Mouse (Mus musculus) CH12.LX (cell line): ENCODE measurements around the gene Mtf1. TPM values are rescaled to one million over a fixed set of nuclear protein-coding genes. Genes with fewer than 3 reads are reported as not detected.
A peak's percentile ranks its signal among the peaks of the same experiment; 100 is the strongest.

Experiments used
- DNase-seq: peaks from one replicate; pipeline ENCODE4 v3.0.0-alpha.2; 2013; ENCODE audit errors: extremely low read depth
- H3K27ac ChIP-seq: 2 replicates; pipeline ENCODE4 v1.5.1; 2012; ENCODE audit warnings: low read depth, mild to moderate bottlenecking, control low read depth, moderate library complexity; ENCODE audit not compliant: insufficient read depth
- H3K27me3 ChIP-seq: replicated peaks from 2 replicates; pipeline ENCODE3; 2012; ENCODE audit warnings: inconsistent platforms
- H3K36me3 ChIP-seq, 2 experiments: replicated peaks in 1 of 2; 2 replicates each; pipeline versions ENCODE3 to v1.6.1; 2012; ENCODE audit warnings: inconsistent platforms in 1 of 2, low read length in 1 of 2, mild to moderate bottlenecking in 1 of 2, mixed read lengths in 1 of 2, moderate library complexity in 1 of 2; ENCODE audit not compliant: control insufficient read depth in 1 of 2, insufficient read depth in 1 of 2
- H3K4me1 ChIP-seq, 2 experiments: 2 replicates each; pipeline ENCODE4 v1.6.1; 2012; ENCODE audit warnings: inconsistent platforms in 1 of 2, moderate library complexity in 1 of 2; ENCODE audit not compliant: insufficient read depth in 2 of 2, control insufficient read depth in 1 of 2
- H3K4me2 ChIP-seq: 2 replicates; pipeline ENCODE4 v1.6.1; 2012; ENCODE audit warnings: low read depth, mild to moderate bottlenecking, control low read depth; ENCODE audit not compliant: poor library complexity, insufficient read depth, severe bottlenecking
- H3K4me3 ChIP-seq, 3 experiments: fragments of 150-350 bp in 1 of 3; sonication (generic) in 1 of 3; replicated peaks in 1 of 3; 2 replicates each; pipeline versions ENCODE3 to v1.5.1; 2011 to 2012; ENCODE audit warnings: low read depth in 2 of 3, low read length in 2 of 3, mild to moderate bottlenecking in 2 of 3, moderate library complexity in 2 of 3, control low read depth in 1 of 3, improper control_type of control experiment in 1 of 3, inconsistent platforms in 1 of 3, mixed read lengths in 1 of 3; ENCODE audit not compliant: poor library complexity in 1 of 3
- H3K79me2 ChIP-seq: replicated peaks from 2 replicates; pipeline ENCODE4 v1.6.1; 2012; ENCODE audit warnings: mild to moderate bottlenecking, moderate library complexity; ENCODE audit not compliant: control insufficient read depth, poor library complexity, insufficient read depth, severe bottlenecking; ENCODE audit errors: extremely low read depth
- H3K9ac ChIP-seq: 2 replicates; pipeline ENCODE4 v1.6.1; 2012; ENCODE audit warnings: low read depth, mild to moderate bottlenecking, control low read depth, moderate library complexity; ENCODE audit not compliant: insufficient read depth
- H3K9me3 ChIP-seq: replicated peaks from 2 replicates; pipeline ENCODE3; 2012; ENCODE audit warnings: low read length, inconsistent platforms, mixed read lengths
- BHLHE40 ChIP-seq: IDR thresholded peaks from 2 replicates; pipeline ENCODE4 v1.6.1; 2011; ENCODE audit warnings: mild to moderate bottlenecking, low read depth, low read length, improper control_type of control experiment
- CHD1 ChIP-seq: IDR thresholded peaks from 2 replicates; pipeline ENCODE4 v1.6.1; 2012; ENCODE audit warnings: low read depth, low read length, improper control_type of control experiment, inconsistent platforms
- CHD2 ChIP-seq: IDR thresholded peaks from 2 replicates; pipeline ENCODE4 v1.6.1; 2011; ENCODE audit warnings: low read length, improper control_type of control experiment
- E2F4 ChIP-seq: IDR thresholded peaks from 2 replicates; pipeline ENCODE4 v1.6.1; 2011; ENCODE audit warnings: low read depth, low read length, improper control_type of control experiment; ENCODE audit not compliant: insufficient replicate concordance
- ELF1 ChIP-seq: IDR thresholded peaks from 2 replicates; pipeline ENCODE4 v1.6.1; 2014; ENCODE audit warnings: low read depth, mild to moderate bottlenecking, inconsistent platforms, low read length, improper control_type of control experiment
- EP300 ChIP-seq: IDR thresholded peaks from 2 replicates; pipeline ENCODE4 v1.6.1; 2011; ENCODE audit warnings: low read length, improper control_type of control experiment
- ETS1 ChIP-seq: conservative IDR thresholded peaks from 2 replicates; pipeline ENCODE4 v1.6.1; 2012; ENCODE audit warnings: low read depth, mild to moderate bottlenecking, inconsistent platforms, low read length, improper control_type of control experiment, moderate library complexity
- GABPA ChIP-seq: IDR thresholded peaks from 2 replicates; pipeline ENCODE4 v1.6.1; 2012; ENCODE audit warnings: low read depth, low read length, improper control_type of control experiment, inconsistent platforms; ENCODE audit not compliant: insufficient replicate concordance
- JUN ChIP-seq: IDR thresholded peaks from 2 replicates; pipeline ENCODE4 v1.6.1; 2011; ENCODE audit warnings: low read depth, mild to moderate bottlenecking, low read length, improper control_type of control experiment, moderate library complexity; ENCODE audit not compliant: insufficient read depth
- JUND ChIP-seq: conservative IDR thresholded peaks from 2 replicates; pipeline ENCODE4 v1.6.1; 2011; ENCODE audit warnings: low read depth, low read length, improper control_type of control experiment
- KAT2A ChIP-seq: IDR thresholded peaks from 2 replicates; pipeline ENCODE4 v1.6.1; 2012; ENCODE audit warnings: low read length, improper control_type of control experiment, inconsistent platforms; ENCODE audit not compliant: insufficient replicate concordance
- MAFK ChIP-seq: IDR thresholded peaks from 2 replicates; pipeline ENCODE4 v1.6.1; 2011; ENCODE audit warnings: low read length, improper control_type of control experiment; ENCODE audit not compliant: insufficient replicate concordance
- MAX ChIP-seq: IDR thresholded peaks from 2 replicates; pipeline ENCODE4 v1.6.1; 2011; ENCODE audit warnings: low read length, improper control_type of control experiment
- MAZ ChIP-seq: IDR thresholded peaks from 2 replicates; pipeline ENCODE4 v1.6.1; 2012; ENCODE audit warnings: low read depth, mild to moderate bottlenecking, inconsistent platforms, low read length, improper control_type of control experiment, moderate library complexity
- MEF2A ChIP-seq: IDR thresholded peaks from 2 replicates; pipeline ENCODE4 v1.6.1; 2014; ENCODE audit warnings: low read depth, mild to moderate bottlenecking, inconsistent platforms, low read length, improper control_type of control experiment, borderline replicate concordance
- MXI1 ChIP-seq: IDR thresholded peaks from 2 replicates; pipeline ENCODE4 v1.6.1; 2011; ENCODE audit warnings: mild to moderate bottlenecking, low read depth, low read length, improper control_type of control experiment
- NRF1 ChIP-seq: IDR thresholded peaks from 2 replicates; pipeline ENCODE4 v1.6.1; 2014; ENCODE audit warnings: low read depth, mild to moderate bottlenecking, inconsistent platforms, low read length, improper control_type of control experiment, moderate library complexity
- PAX5 ChIP-seq: IDR thresholded peaks from 2 replicates; pipeline ENCODE4 v1.6.1; 2012; ENCODE audit warnings: low read length, inconsistent platforms, mixed read lengths
- RAD21 ChIP-seq: IDR thresholded peaks from 2 replicates; pipeline ENCODE4 v1.6.1; 2011; ENCODE audit warnings: low read depth, mild to moderate bottlenecking, low read length, improper control_type of control experiment, moderate library complexity
- TBP ChIP-seq: conservative IDR thresholded peaks from 2 replicates; pipeline ENCODE4 v1.6.1; 2011; ENCODE audit warnings: low read depth, low read length, improper control_type of control experiment
- TCF12 ChIP-seq: IDR thresholded peaks from 2 replicates; pipeline ENCODE4 v1.6.1; 2014; ENCODE audit warnings: low read depth, mild to moderate bottlenecking, inconsistent platforms, low read length, improper control_type of control experiment
- UBTF ChIP-seq: IDR thresholded peaks from 2 replicates; pipeline ENCODE4 v1.6.1; 2012; ENCODE audit warnings: low read depth, mild to moderate bottlenecking, inconsistent platforms, low read length, improper control_type of control experiment, moderate library complexity
- USF1 ChIP-seq: IDR thresholded peaks from 2 replicates; pipeline ENCODE4 v1.6.1; 2014; ENCODE audit warnings: low read depth, mild to moderate bottlenecking, inconsistent platforms, low read length, improper control_type of control experiment
- ZC3H11A ChIP-seq: IDR thresholded peaks from 2 replicates; pipeline ENCODE4 v1.6.1; 2012; ENCODE audit warnings: low read depth, mild to moderate bottlenecking, inconsistent platforms, low read length, improper control_type of control experiment
- ZNF384 ChIP-seq: IDR thresholded peaks from 2 replicates; pipeline ENCODE4 v1.6.1; 2012; ENCODE audit warnings: low read depth, low read length, improper control_type of control experiment, inconsistent platforms
- dilution Hi-C: fragments of 300-500 bp; cut with MboI; formaldehyde crosslinking; loops from 2 replicates; pipeline ENCODE4 v1.14.3; 2020; ENCODE audit warnings: low sequenced_read_pairs; ENCODE audit not compliant: extremely low pct_unique_long_range_greater_than_20kb, extremely low pct_ligation_motif_present
- in situ Hi-C: fragments of 300-500 bp; cut with MboI; formaldehyde crosslinking; loops from 3 replicates; pipeline ENCODE4 v1.14.3; 2019; ENCODE audit warnings: low sequenced_read_pairs, low pct_ligation_motif_present, low pct_unique_long_range_greater_than_20kb, mixed read lengths
- polyA plus RNA-seq: library from polyadenylated mRNA; unstranded; fragments of >175 nt; gene quantifications from 2 replicates; pipeline ENCODE4 v1.2.1, GENCODE M21; 2012; ENCODE audit warnings: low read depth; ENCODE audit not compliant: insufficient read length
- total RNA-seq, 2 experiments: library from RNA; depleted of rRNA; stranded (reverse); fragments of 300-350 nt in 1 of 2; fragments of >200 nt in 1 of 2; gene quantifications; 2 replicates each; pipeline ENCODE4 v1.2.3; 2012 to 2014

Mtf1 gene
- total and polyA plus RNA-seq, 3 experiments, result 6.8 to 19.8 (median 9.8) TPM

DNA sequence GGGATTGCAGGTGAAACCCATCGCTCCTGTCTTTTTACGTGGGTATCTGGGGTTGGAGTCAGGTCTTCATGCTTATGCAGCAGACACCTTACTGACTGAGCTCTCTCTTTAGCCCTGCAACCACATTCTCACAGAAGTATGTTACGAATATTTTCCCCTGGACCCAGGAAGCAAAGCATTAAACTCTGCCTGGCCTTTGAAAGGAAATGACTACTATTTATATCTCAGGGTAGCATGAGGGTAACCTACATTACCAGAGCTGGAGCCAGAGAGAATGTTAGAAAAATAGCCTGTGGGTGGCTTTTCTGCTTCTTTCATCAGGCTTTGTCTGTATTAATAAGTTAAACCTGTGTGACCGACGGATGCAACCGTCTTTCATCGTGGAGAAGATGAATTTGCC is 46.4 kb upstream of the Mtf1 start:
- H3K27me3 ChIP-seq, result no peaks in the 10 kb centered on the region
- TF ChIP-seq GABPA, result no peak
- no peak for TF ChIP-seq ZNF384
- TF ChIP-seq USF1, result no peak
- TF ChIP-seq MAZ, result no peak
- TF ChIP-seq CHD1, result no peak
- no peak for TF ChIP-seq UBTF
- TF ChIP-seq MAFK, result no peak
- TF ChIP-seq MEF2A, result peak; percentile 34; the same call in 1 of the 2 replicates
- peak; percentile 28; the same call in 1 of the 2 replicates for TF ChIP-seq ETS1
- peak; percentile 34; the same call in 1 of the 2 replicates for TF ChIP-seq EP300
- peaks cover 57% of the 10 kb centered on the region for H3K79me2 ChIP-seq
- no peak overlapping the region for H3K4me3 ChIP-seq
- H3K4me2 ChIP-seq, result no peak overlapping the region
- H3K9me3 ChIP-seq, result no peaks in the 10 kb centered on the region
- H3K27ac ChIP-seq, result no peak overlapping the region
- H3K4me1 ChIP-seq, result peaks cover 20 to 51% of the 10 kb centered on the region in 2 experiments
- DNase-seq, result peak; percentile 40
- dilution Hi-C loops (no loop called here), in situ Hi-C loops (loop anchor here (25.0 kb wide), 1 partner anchor 307 kb away; the partner anchor contains the start of genes Dnali1 and Snip1)
- no peak overlapping the region for H3K9ac ChIP-seq
- H3K36me3 ChIP-seq, result peaks cover 22 to 58% of the 10 kb centered on the region in 2 experiments

GRCm38 (mm10) chr4:124759305-124759811 is 42.5 kb upstream of the Mtf1 start:
- no peaks in the 10 kb centered on the region for H3K27me3 ChIP-seq
- H3K27ac ChIP-seq, result no peak overlapping the region
- H3K4me3 ChIP-seq, result no peak overlapping the region
- H3K4me1 ChIP-seq, result peaks cover 10 to 22% of the 10 kb centered on the region in 2 experiments
- TF ChIP-seq MAX (no peak), ELF1 (no peak), CHD1 (no peak), MXI1 (no peak), EP300 (no peak), MAFK (no peak), MEF2A (no peak), TCF12 (no peak), RAD21 (no peak), NRF1 (no peak), ZC3H11A (no peak), PAX5 (no peak), JUN (no peak), BHLHE40 (no peak), JUND (no peak), ZNF384 (no peak), TBP (no peak), KAT2A (no peak), CHD2 (no peak), E2F4 (no peak)
- peaks cover 18 to 69% of the 10 kb centered on the region in 2 experiments for H3K36me3 ChIP-seq
- H3K9me3 ChIP-seq, result no peaks in the 10 kb centered on the region
- H3K4me2 ChIP-seq, result no peak overlapping the region
- H3K9ac ChIP-seq, result no peak overlapping the region
- H3K79me2 ChIP-seq, result peaks cover 37% of the 10 kb centered on the region
- dilution Hi-C loops (no loop called here), in situ Hi-C loops (loop anchor here (25.0 kb wide), 1 partner anchor 303 kb away; the partner anchor contains the start of genes Dnali1 and Snip1)
- DNase-seq, result no peak
